Mouse (Mus musculus) liver, embryonic 14.5 days (tissue): ENCODE results near the gene Cenpa. TPM values are rescaled to one million over a fixed set of nuclear protein-coding genes. Genes with fewer than 3 reads are reported as not detected.

Experiments
- ATAC-seq: fragments of 200-750 bp; cut with Nextera tagmentation; 2 replicates; pipeline ENCODE4 v1.8.0; 2017; ENCODE audit warnings: moderate number of reproducible peaks, mild to moderate bottlenecking, moderate library complexity; ENCODE audit not compliant: insufficient read depth
- DNase-seq, 3 experiments: peaks; one replicate each; pipeline ENCODE4 v3.0.0-alpha.2; 2012 to 2013; ENCODE audit warnings: low read depth in 3 of 3, low spot score in 3 of 3
- H3K27ac ChIP-seq: fragments of 300-500 bp; sonication (generic); 2 replicates; pipeline ENCODE4 v1.5.1; 2014; ENCODE audit warnings: moderate library complexity, mild to moderate bottlenecking, control low read depth, inconsistent platforms
- H3K27me3 ChIP-seq: fragments of 300-500 bp; sonication (generic); 2 replicates; pipeline ENCODE4 v1.6.1; 2014; ENCODE audit warnings: mild to moderate bottlenecking, low read length, moderate library complexity; ENCODE audit not compliant: control insufficient read depth, insufficient read depth
- H3K36me3 ChIP-seq: fragments of 300-500 bp; sonication (generic); replicated peaks from 2 replicates; pipeline ENCODE4 v1.6.1; 2014; ENCODE audit warnings: low read depth; ENCODE audit not compliant: control insufficient read depth, insufficient read depth
- H3K4me1 ChIP-seq, 2 experiments: fragments of 200-500 bp in 1 of 2; fragments of 300-500 bp in 1 of 2; sonication (generic) in 1 of 2; replicated peaks; 2 replicates each; pipeline ENCODE4 v1.6.1; 2012 to 2014; ENCODE audit warnings: antibody characterized with exemption in 1 of 2, inconsistent platforms in 1 of 2, low read length in 1 of 2; ENCODE audit not compliant: control insufficient read depth in 2 of 2, insufficient read depth in 2 of 2
- H3K4me2 ChIP-seq: fragments of 300-500 bp; sonication (generic); 2 replicates; pipeline ENCODE4 v1.6.1; 2014; ENCODE audit warnings: low read depth, mild to moderate bottlenecking, control low read depth, moderate library complexity
- H3K4me3 ChIP-seq, 2 experiments: fragments of 200-500 bp in 1 of 2; fragments of 300-500 bp in 1 of 2; sonication (generic) in 1 of 2; 2 replicates each; pipeline ENCODE4 v1.5.1; 2012 to 2014; ENCODE audit warnings: low read depth in 2 of 2, low read length in 2 of 2, mild to moderate bottlenecking in 2 of 2, control low read depth in 1 of 2, inconsistent platforms in 1 of 2, moderate library complexity in 1 of 2; ENCODE audit not compliant: insufficient read depth in 1 of 2
- H3K9ac ChIP-seq: fragments of 300-500 bp; sonication (generic); replicated peaks from 2 replicates; pipeline ENCODE4 v1.6.1; 2014; ENCODE audit warnings: mild to moderate bottlenecking, control low read depth, moderate library complexity
- H3K9me3 ChIP-seq: fragments of 300-500 bp; sonication (generic); 2 replicates; pipeline ENCODE4 v1.6.1; 2016; ENCODE audit warnings: low read length, mixed read lengths; ENCODE audit not compliant: control insufficient read depth
- CTCF ChIP-seq: IDR thresholded peaks from 2 replicates; pipeline ENCODE4 v1.5.1; 2016; ENCODE audit warnings: antibody characterized with exemption, low read depth, control low read depth
- EP300 ChIP-seq: IDR thresholded peaks from 2 replicates; pipeline ENCODE4 v1.6.1; 2016; ENCODE audit warnings: antibody characterized with exemption, low read depth
- WGBS: fragments of 180-500 bp; shearing (Covaris S2); extraction: QIAGEN DNeasy Blood & Tissue Kit; methylation state at CpG from one replicate; pipeline ENCODE4 v1.1.7; 2014; ENCODE audit not compliant: insufficient replicate concordance; 5-methylcytosine and 5-hydroxymethylcytosine counted together
- polyA plus RNA-seq, 2 experiments: library from polyadenylated mRNA; depleted of rRNA in 1 of 2; stranded (reverse) in 1 of 2; unstranded in 1 of 2; fragments of >200 nt; fragmentation: Nextera tagmentation in 1 of 2; extraction: Ambion mirVana in 1 of 2; gene quantifications; 2 replicates each; pipeline versions ENCODE4 v1.2.1 to v1.2.3; 2012 to 2014

Gene Cenpa
- polyA plus RNA-seq, 2 experiments = 122 to 209 TPM

- WGBS = 40% methylated on average over 5 of the region's 5 CpGs
- Histone ChIP-seq H3K4me3 (no peak overlapping the region), H3K9ac (no peak overlapping the region), H3K27ac (no peak overlapping the region), H3K4me1 (peaks cover 3 to 11% of the 10 kb centered on the region in 2 experiments), H3K4me2 (no peak overlapping the region), H3K27me3 (no peaks in the 10 kb centered on the region), H3K36me3 (no peaks in the 10 kb centered on the region), H3K9me3 (no peaks in the 10 kb centered on the region)
- ATAC-seq (no peak), DNase-seq (no peak)
- TF ChIP-seq CTCF (no peak), EP300 (no peak)
Observed at GRCm38 (mm10) chr5:30643477-30644179, 22.9 kb upstream of the Cenpa start.

- H3K9me3 ChIP-seq = no peaks in the 10 kb centered on the region
- H3K4me2 ChIP-seq = no peak overlapping the region
- ATAC-seq (no peak), DNase-seq (no peak)
- no peak overlapping the region for H3K27ac ChIP-seq
- no peak overlapping the region for H3K9ac ChIP-seq
- no peak overlapping the region for H3K4me3 ChIP-seq
- 51% methylated on average over 2 of the region's 2 CpGs for WGBS
- TF ChIP-seq EP300 (no peak), CTCF (no peak)
- no peaks in the 10 kb centered on the region for H3K36me3 ChIP-seq
- H3K4me1 ChIP-seq = peaks cover 7 to 22% of the 10 kb centered on the region in 2 experiments
- H3K27me3 ChIP-seq = no peaks in the 10 kb centered on the region
Observed at GRCm38 (mm10) chr5:30646036-30646435, 20.5 kb upstream of the Cenpa start.

GRCm38 (mm10) chr5:30647396-30647795, 19.2 kb upstream of the Cenpa start:
- no peak for TF ChIP-seq CTCF
- no peak for TF ChIP-seq EP300

GRCm38 (mm10) chr5:30647815-30648560, 18.6 kb upstream of the Cenpa start, which contains the start of gene Slc35f6:
Slc35f6 (plus strand) TSS chr5:30647933.
- no peak within 1 kb of the TSS for H3K27ac ChIP-seq
- DNase-seq = peak; percentile 52 to 72 (median 65)
- TF ChIP-seq EP300 (no peak), CTCF (no peak)
- no peaks in the 10 kb centered on the region for H3K27me3 ChIP-seq
- H3K36me3 ChIP-seq = no peaks in the 10 kb centered on the region; the same call in 1 of the 2 replicates
- peaks cover 7 to 22% of the 10 kb centered on the region in 2 experiments for H3K4me1 ChIP-seq
- peak within 1 kb of the TSS; percentile 73 for H3K9ac ChIP-seq
- H3K4me3 ChIP-seq = peak within 1 kb of the TSS; percentile 89 to 97
- H3K4me2 ChIP-seq = peak within 1 kb of the TSS; percentile 70
- WGBS = under 1% methylated on average over 38 of the region's 38 CpGs
- ATAC-seq = peak; percentile 88
- H3K9me3 ChIP-seq = no peaks in the 10 kb centered on the region

More at GRCm38 (mm10) chr5:30647396-30647795, 19.2 kb upstream of the Cenpa start:
- 22% methylated on average over 9 of the region's 9 CpGs for WGBS
- ATAC-seq = no peak
- Histone ChIP-seq H3K27ac (no peak overlapping the region), H3K9ac (peak overlapping the region; percentile 42), H3K4me2 (peak overlapping the region; percentile 70), H3K27me3 (no peaks in the 10 kb centered on the region), H3K4me3 (peak overlapping the region; percentile 89 to 97), H3K9me3 (no peaks in the 10 kb centered on the region), H3K36me3 (no peaks in the 10 kb centered on the region), H3K4me1 (peaks cover 7 to 22% of the 10 kb centered on the region in 2 experiments)
- DNase-seq = no peak

GRCm38 (mm10) chr5:30649558-30649957, 17.0 kb upstream of the Cenpa start:
- no peak overlapping the region for H3K27ac ChIP-seq
- no peaks in the 10 kb centered on the region for H3K27me3 ChIP-seq
- no peak for TF ChIP-seq EP300
- ATAC-seq = no peak
- no peaks in the 10 kb centered on the region for H3K9me3 ChIP-seq
- no peak overlapping the region for H3K4me3 ChIP-seq
- no peak for DNase-seq
- H3K9ac ChIP-seq = no peak overlapping the region
- no peak overlapping the region for H3K4me2 ChIP-seq
- H3K36me3 ChIP-seq = no peaks in the 10 kb centered on the region; the same call in 1 of the 2 replicates
- H3K4me1 ChIP-seq = peaks cover 7 to 17% of the 10 kb centered on the region in 2 experiments
- 52% methylated on average over 4 of the region's 4 CpGs for WGBS
